Mouse (Mus musculus) neural tube, embryonic 10.5 days (tissue): Measurements from ENCODE around the gene I0C0044D17Rik.

Experiments used
- DNase-seq: peaks from one replicate; pipeline ENCODE4 v3.0.0-alpha.2; 2017; ENCODE audit warnings: low spot score; ENCODE audit errors: extremely low spot score

The I0C0044D17Rik gene

GRCm38 (mm10) chr4:98777464-98777863 lies 46.2 kb downstream of the I0C0044D17Rik start:
- DNase-seq: no peak

GRCm38 (mm10) chr4:98776721-98777427 lies 46.8 kb downstream of the I0C0044D17Rik start:
- no peak for DNase-seq

- DNase-seq: no peak
Measured at GRCm38 (mm10) chr4:98773785-98774184, 49.9 kb downstream of the I0C0044D17Rik start.
